Mouse (Mus musculus) liver, embryonic 12.5 days (tissue): ENCODE data around the gene Padi1. TPM values are rescaled to one million over a fixed set of nuclear protein-coding genes. Genes with fewer than 3 reads are reported as not detected.

Experiments used
- ATAC-seq: fragments of 200-750 bp; cut with Nextera tagmentation; 2 replicates; pipeline ENCODE4 v1.8.0; 2017; ENCODE audit warnings: moderate number of reproducible peaks, mild to moderate bottlenecking, moderate library complexity
- H3K27ac ChIP-seq: fragments of 300-500 bp; sonication (generic); 2 replicates; pipeline ENCODE4 v1.5.1; 2016; ENCODE audit warnings: mild to moderate bottlenecking
- H3K27me3 ChIP-seq: fragments of 300-500 bp; sonication (generic); replicated peaks from 2 replicates; pipeline ENCODE4 v1.6.1; 2016; ENCODE audit warnings: mild to moderate bottlenecking, moderate library complexity
- H3K36me3 ChIP-seq: fragments of 300-500 bp; sonication (generic); 2 replicates; pipeline ENCODE4 v1.6.1; 2016; ENCODE audit warnings: mild to moderate bottlenecking, moderate library complexity
- H3K4me1 ChIP-seq: fragments of 300-500 bp; sonication (generic); 2 replicates; pipeline ENCODE4 v1.6.1; 2016
- H3K4me2 ChIP-seq: fragments of 300-500 bp; sonication (generic); 2 replicates; pipeline ENCODE4 v1.6.1; 2016; ENCODE audit warnings: mild to moderate bottlenecking, moderate library complexity
- H3K4me3 ChIP-seq: fragments of 300-500 bp; sonication (generic); 2 replicates; pipeline ENCODE4 v1.5.1; 2016; ENCODE audit warnings: mild to moderate bottlenecking, moderate library complexity
- H3K9ac ChIP-seq: fragments of 300-500 bp; sonication (generic); 2 replicates; pipeline ENCODE4 v1.6.1; 2016; ENCODE audit warnings: mild to moderate bottlenecking, moderate library complexity
- H3K9me3 ChIP-seq: fragments of 300-500 bp; sonication (generic); replicated peaks from 2 replicates; pipeline ENCODE4 v1.6.1; 2016; ENCODE audit warnings: mild to moderate bottlenecking, moderate library complexity
- WGBS: fragments of 180-500 bp; shearing (Covaris S2); methylation state at CpG from one replicate; pipeline ENCODE4 v1.1.7; 2016; ENCODE audit not compliant: insufficient replicate concordance; 5-methylcytosine and 5-hydroxymethylcytosine counted together
- polyA plus RNA-seq: library from polyadenylated mRNA; unstranded; fragments of >200 nt; fragmentation: Nextera tagmentation; extraction: Ambion mirVana; gene quantifications from 2 replicates; pipeline ENCODE4 v1.2.1, GENCODE M21; 2016

Gene Padi1
- polyA plus RNA-seq, result 0.10 TPM in 1 of 2 replicates, not detected in the other

- Histone ChIP-seq H3K9me3 (no peaks in the 10 kb centered on the region), H3K27me3 (peaks cover 78% of the 10 kb centered on the region), H3K4me2 (no peak within 1 kb of the TSS), H3K4me1 (peaks cover 6% of the 10 kb centered on the region; the same call in 1 of the 2 replicates), H3K9ac (no peak within 1 kb of the TSS), H3K36me3 (no peaks in the 10 kb centered on the region), H3K4me3 (no peak within 1 kb of the TSS), H3K27ac (no peak within 1 kb of the TSS)
- 68% methylated on average over 6 of the region's 6 CpGs for WGBS
- ATAC-seq, result no peak
These were observed at the start of gene Padi1 for GRCm38 (mm10) chr4:140845666-140846065. Gene Padi1 (minus strand): TSS chr4:140845778.

GRCm38 (mm10) chr4:140892163-140892530 is 46.6 kb upstream of the Padi1 start:
- Histone ChIP-seq H3K4me2 (no peak overlapping the region), H3K27me3 (peaks cover 8% of the 10 kb centered on the region; the same call in 1 of the 2 replicates), H3K36me3 (no peaks in the 10 kb centered on the region), H3K4me1 (no peaks in the 10 kb centered on the region), H3K9ac (no peak overlapping the region), H3K27ac (no peak overlapping the region), H3K9me3 (no peaks in the 10 kb centered on the region), H3K4me3 (no peak overlapping the region)
- 49% methylated on average over 1 of the region's 1 CpGs for WGBS
- no peak for ATAC-seq

- no peak overlapping the region for H3K9ac ChIP-seq
- no peaks in the 10 kb centered on the region for H3K4me1 ChIP-seq
- no peaks in the 10 kb centered on the region for H3K9me3 ChIP-seq
- no peak overlapping the region for H3K4me3 ChIP-seq
- no peak for ATAC-seq
- H3K36me3 ChIP-seq, result no peaks in the 10 kb centered on the region
- WGBS, result 82% methylated on average over 14 of the region's 14 CpGs
- peaks cover 8% of the 10 kb centered on the region; the same call in 1 of the 2 replicates for H3K27me3 ChIP-seq
- no peak overlapping the region for H3K27ac ChIP-seq
- no peak overlapping the region for H3K4me2 ChIP-seq
These were observed 46.1 kb upstream of the Padi1 start for GRCm38 (mm10) chr4:140891525-140892162.

GRCm38 (mm10) chr4:140883852-140884251 is 38.3 kb upstream of the Padi1 start:
- no peak overlapping the region for H3K27ac ChIP-seq
- H3K9me3 ChIP-seq, result peaks cover 8% of the 10 kb centered on the region
- no peaks in the 10 kb centered on the region for H3K36me3 ChIP-seq
- no peak overlapping the region for H3K4me3 ChIP-seq
- no peak for ATAC-seq
- 39% methylated on average over 4 of the region's 4 CpGs for WGBS
- peaks cover 36% of the 10 kb centered on the region; the same call in 1 of the 2 replicates for H3K27me3 ChIP-seq
- H3K4me1 ChIP-seq, result no peaks in the 10 kb centered on the region
- H3K4me2 ChIP-seq, result no peak overlapping the region
- no peak overlapping the region for H3K9ac ChIP-seq

GRCm38 (mm10) chr4:140882981-140883380 is 37.4 kb upstream of the Padi1 start:
- peaks cover 8% of the 10 kb centered on the region for H3K9me3 ChIP-seq
- H3K36me3 ChIP-seq, result no peaks in the 10 kb centered on the region
- H3K27ac ChIP-seq, result no peak overlapping the region
- no peaks in the 10 kb centered on the region for H3K4me1 ChIP-seq
- no peak for ATAC-seq
- WGBS, result 84% methylated on average over 3 of the region's 3 CpGs
- peaks cover 40% of the 10 kb centered on the region; the same call in 1 of the 2 replicates for H3K27me3 ChIP-seq
- H3K4me3 ChIP-seq, result no peak overlapping the region
- H3K4me2 ChIP-seq, result no peak overlapping the region
- H3K9ac ChIP-seq, result no peak overlapping the region

GRCm38 (mm10) chr4:140882365-140882764 is 36.8 kb upstream of the Padi1 start:
- H3K4me2 ChIP-seq, result no peak overlapping the region
- WGBS, result 42% methylated on average over 4 of the region's 4 CpGs

GRCm38 (mm10) chr4:140881771-140882170 is 36.2 kb upstream of the Padi1 start:
- Histone ChIP-seq H3K27ac (no peak overlapping the region), H3K9me3 (peaks cover 8% of the 10 kb centered on the region), H3K9ac (no peak overlapping the region), H3K27me3 (peaks cover 44% of the 10 kb centered on the region), H3K4me3 (no peak overlapping the region), H3K36me3 (no peaks in the 10 kb centered on the region), H3K4me1 (no peaks in the 10 kb centered on the region), H3K4me2 (no peak overlapping the region)
- WGBS, result 83% methylated on average over 13 of the region's 13 CpGs
- ATAC-seq, result no peak

More at GRCm38 (mm10) chr4:140882365-140882764, 36.8 kb upstream of the Padi1 start:
- Histone ChIP-seq H3K9me3 (peaks cover 8% of the 10 kb centered on the region), H3K27ac (no peak overlapping the region), H3K4me3 (no peak overlapping the region), H3K27me3 (peaks cover 38% of the 10 kb centered on the region; the same call in 1 of the 2 replicates), H3K36me3 (no peaks in the 10 kb centered on the region), H3K4me1 (no peaks in the 10 kb centered on the region), H3K9ac (no peak overlapping the region)
- no peak for ATAC-seq

- H3K36me3 ChIP-seq, result no peaks in the 10 kb centered on the region
- H3K9me3 ChIP-seq, result peaks cover 8% of the 10 kb centered on the region
- peaks cover 48% of the 10 kb centered on the region for H3K27me3 ChIP-seq
- no peaks in the 10 kb centered on the region for H3K4me1 ChIP-seq
- H3K4me3 ChIP-seq, result no peak overlapping the region
- H3K9ac ChIP-seq, result no peak overlapping the region
- no peak for ATAC-seq
- no peak overlapping the region for H3K4me2 ChIP-seq
- WGBS, result 75% methylated on average over 8 of the region's 8 CpGs
- H3K27ac ChIP-seq, result no peak overlapping the region
These were observed 35.6 kb upstream of the Padi1 start for GRCm38 (mm10) chr4:140881026-140881670.

GRCm38 (mm10) chr4:140880207-140880606 is 34.6 kb upstream of the Padi1 start:
- H3K4me2 ChIP-seq, result no peak overlapping the region
- peaks cover 46% of the 10 kb centered on the region for H3K27me3 ChIP-seq
- no peak for ATAC-seq
- no peak overlapping the region for H3K4me3 ChIP-seq
- H3K9me3 ChIP-seq, result peaks cover 8% of the 10 kb centered on the region
- no peak overlapping the region for H3K27ac ChIP-seq
- no peaks in the 10 kb centered on the region for H3K4me1 ChIP-seq
- WGBS, result 67% methylated on average over 3 of the region's 3 CpGs
- no peaks in the 10 kb centered on the region for H3K36me3 ChIP-seq
- no peak overlapping the region for H3K9ac ChIP-seq

- Histone ChIP-seq H3K4me3 (no peak overlapping the region), H3K9me3 (peaks cover 8% of the 10 kb centered on the region), H3K4me2 (no peak overlapping the region), H3K27me3 (peaks cover 50% of the 10 kb centered on the region), H3K36me3 (no peaks in the 10 kb centered on the region), H3K9ac (no peak overlapping the region), H3K27ac (no peak overlapping the region), H3K4me1 (no peaks in the 10 kb centered on the region)
- WGBS, result 53% methylated on average over 4 of the region's 4 CpGs
- no peak for ATAC-seq
These were observed 34.2 kb upstream of the Padi1 start for GRCm38 (mm10) chr4:140879739-140880138.

GRCm38 (mm10) chr4:140879116-140879515 is 33.5 kb upstream of the Padi1 start:
- Histone ChIP-seq H3K9me3 (peaks cover 8% of the 10 kb centered on the region), H3K36me3 (no peaks in the 10 kb centered on the region), H3K4me1 (no peaks in the 10 kb centered on the region), H3K27me3 (peaks cover 51% of the 10 kb centered on the region), H3K27ac (no peak overlapping the region), H3K4me3 (no peak overlapping the region), H3K4me2 (no peak overlapping the region), H3K9ac (no peak overlapping the region)
- 77% methylated on average over 6 of the region's 6 CpGs for WGBS
- no peak for ATAC-seq

GRCm38 (mm10) chr4:140878655-140879054 is 33.1 kb upstream of the Padi1 start:
- 68% methylated on average over 9 of the region's 9 CpGs for WGBS
- Histone ChIP-seq H3K27me3 (peaks cover 51% of the 10 kb centered on the region), H3K36me3 (no peaks in the 10 kb centered on the region), H3K4me2 (no peak overlapping the region), H3K9ac (no peak overlapping the region), H3K27ac (no peak overlapping the region), H3K4me3 (no peak overlapping the region), H3K4me1 (no peaks in the 10 kb centered on the region), H3K9me3 (peaks cover 8% of the 10 kb centered on the region)
- ATAC-seq, result no peak
